Mouse (Mus musculus) midbrain, postnatal 0 days (tissue): ENCODE measurements at regions not wholly inside any gene's neighbourhood (a gene's known extent, or its start where the extent isn't known, plus 50 kb on each side); places are given as distances from the start of the nearest gene placed in this dataset.
A peak's percentile ranks its signal among the peaks of the same experiment; 100 is the strongest.

ENCODE experiments used
- ATAC-seq: fragments of 200-750 bp; cut with Nextera tagmentation; 2 replicates; pipeline ENCODE4 v1.8.0; 2017; ENCODE audit warnings: moderate number of reproducible peaks, mild to moderate bottlenecking, moderate TSS enrichment, moderate library complexity; ENCODE audit not compliant: low FRiP score
- DNase-seq: peaks from one replicate; pipeline ENCODE4 v3.0.0-alpha.2; 2015; ENCODE audit warnings: low spot score
- H3K27ac ChIP-seq: fragments of 300-500 bp; sonication (generic); 2 replicates; pipeline ENCODE4 v1.5.1; 2014; ENCODE audit warnings: low read depth, mild to moderate bottlenecking, low read length, mixed read lengths
- H3K27me3 ChIP-seq: fragments of 300-500 bp; sonication (generic); 2 replicates; pipeline ENCODE4 v1.6.1; 2014; ENCODE audit warnings: low read length, control low read depth, mixed read lengths; ENCODE audit not compliant: insufficient read depth
- H3K36me3 ChIP-seq: fragments of 300-500 bp; sonication (generic); 2 replicates; pipeline ENCODE4 v1.6.1; 2014; ENCODE audit warnings: low read length, control low read depth, mixed read lengths; ENCODE audit not compliant: insufficient read depth
- H3K4me1 ChIP-seq: fragments of 300-500 bp; sonication (generic); 2 replicates; pipeline ENCODE4 v1.6.1; 2014; ENCODE audit warnings: mild to moderate bottlenecking, control low read depth, antibody characterized with exemption, low read length, mixed read lengths; ENCODE audit not compliant: insufficient read depth
- H3K4me2 ChIP-seq: fragments of 300-500 bp; sonication (generic); 2 replicates; pipeline ENCODE4 v1.6.1; 2014; ENCODE audit warnings: low read depth, mild to moderate bottlenecking, low read length, mixed read lengths; ENCODE audit not compliant: poor library complexity, severe bottlenecking
- H3K4me3 ChIP-seq: fragments of 300-500 bp; sonication (generic); 2 replicates; pipeline ENCODE4 v1.5.1; 2014; ENCODE audit warnings: low read depth, mild to moderate bottlenecking, low read length, moderate library complexity
- H3K9ac ChIP-seq: fragments of 300-500 bp; sonication (generic); replicated peaks from 2 replicates; pipeline ENCODE4 v1.6.1; 2014; ENCODE audit warnings: mild to moderate bottlenecking, low read length, moderate library complexity, mixed read lengths; ENCODE audit not compliant: poor library complexity, severe bottlenecking
- H3K9me3 ChIP-seq: fragments of 300-500 bp; sonication (generic); 2 replicates; pipeline ENCODE4 v1.6.1; 2016; ENCODE audit warnings: low read length, control low read depth
- CTCF ChIP-seq: IDR thresholded peaks from 2 replicates; pipeline ENCODE4 v1.5.1; 2016; ENCODE audit warnings: antibody characterized with exemption, mild to moderate bottlenecking
- WGBS: fragments of 180-500 bp; shearing (Covaris S2); extraction: QIAGEN DNeasy Blood & Tissue Kit; methylation state at CpG from one replicate; pipeline ENCODE4 v1.1.7; 2014; 5-methylcytosine and 5-hydroxymethylcytosine counted together

- Histone ChIP-seq H3K4me3 (no peak overlapping the region), H3K9ac (no peak overlapping the region), H3K36me3 (no peaks in the 10 kb centered on the region), H3K9me3 (no peaks in the 10 kb centered on the region), H3K27me3 (no peaks in the 10 kb centered on the region), H3K4me2 (no peak overlapping the region), H3K27ac (no peak overlapping the region), H3K4me1 (no peaks in the 10 kb centered on the region)
- ATAC-seq (no peak), DNase-seq (no peak)
- TF ChIP-seq CTCF: no peak
- WGBS: 79% methylated on average over 2 of the region's 2 CpGs
These were observed 123.5 kb downstream of the Rplp1 start for GRCm38 (mm10) chr9:61790849-61791248.

GRCm38 (mm10) chr9:61789066-61789897 lies 125.1 kb downstream of the Rplp1 start:
- no peaks in the 10 kb centered on the region for H3K36me3 ChIP-seq
- H3K27ac ChIP-seq: no peak overlapping the region
- DNase-seq (no peak), ATAC-seq (no peak)
- no peaks in the 10 kb centered on the region for H3K9me3 ChIP-seq
- WGBS: 87% methylated on average over 8 of the region's 8 CpGs
- no peak for TF ChIP-seq CTCF
- H3K4me1 ChIP-seq: no peaks in the 10 kb centered on the region
- no peak overlapping the region for H3K4me3 ChIP-seq
- no peak overlapping the region for H3K4me2 ChIP-seq
- H3K27me3 ChIP-seq: no peaks in the 10 kb centered on the region
- H3K9ac ChIP-seq: no peak overlapping the region

GRCm38 (mm10) chr9:61781469-61781868 lies 132.9 kb downstream of the Rplp1 start:
- Histone ChIP-seq H3K36me3 (no peaks in the 10 kb centered on the region), H3K9ac (no peak overlapping the region), H3K4me1 (no peaks in the 10 kb centered on the region), H3K4me3 (no peak overlapping the region), H3K4me2 (no peak overlapping the region), H3K27ac (no peak overlapping the region), H3K27me3 (no peaks in the 10 kb centered on the region), H3K9me3 (no peaks in the 10 kb centered on the region)
- no peak for TF ChIP-seq CTCF
- DNase-seq: no peak
- 84% methylated on average over 8 of the region's 8 CpGs for WGBS
- no peak for ATAC-seq

- Histone ChIP-seq H3K9ac (no peak overlapping the region), H3K4me3 (no peak overlapping the region), H3K27me3 (no peaks in the 10 kb centered on the region), H3K27ac (no peak overlapping the region), H3K9me3 (no peaks in the 10 kb centered on the region), H3K4me1 (no peaks in the 10 kb centered on the region), H3K4me2 (no peak overlapping the region), H3K36me3 (no peaks in the 10 kb centered on the region)
- ATAC-seq (no peak), DNase-seq (peak; percentile 33)
- TF ChIP-seq CTCF: no peak
- WGBS: 91% methylated on average over 9 of the region's 9 CpGs
These were observed 134.0 kb downstream of the Rplp1 start for GRCm38 (mm10) chr9:61780186-61780939.

GRCm38 (mm10) chr9:61779165-61779564 lies 135.2 kb downstream of the Rplp1 start:
- Histone ChIP-seq H3K27ac (no peak overlapping the region), H3K4me3 (no peak overlapping the region), H3K9me3 (no peaks in the 10 kb centered on the region), H3K4me2 (no peak overlapping the region), H3K36me3 (no peaks in the 10 kb centered on the region), H3K27me3 (no peaks in the 10 kb centered on the region), H3K9ac (no peak overlapping the region), H3K4me1 (no peaks in the 10 kb centered on the region)
- no peak for TF ChIP-seq CTCF
- no peak for DNase-seq
- no peak for ATAC-seq

- Histone ChIP-seq H3K9me3 (no peaks in the 10 kb centered on the region), H3K36me3 (no peaks in the 10 kb centered on the region), H3K9ac (no peak overlapping the region), H3K27me3 (no peaks in the 10 kb centered on the region), H3K4me1 (no peaks in the 10 kb centered on the region), H3K4me3 (no peak overlapping the region), H3K4me2 (no peak overlapping the region), H3K27ac (no peak overlapping the region)
- TF ChIP-seq CTCF: no peak
- WGBS: 90% methylated on average over 2 of the region's 2 CpGs
- ATAC-seq (no peak), DNase-seq (no peak)
These were observed 137.9 kb downstream of the Rplp1 start for GRCm38 (mm10) chr9:61776446-61776845.
